8 mouse cellular contexts compared by ENCODE assay signal in the genomic region with DNA sequence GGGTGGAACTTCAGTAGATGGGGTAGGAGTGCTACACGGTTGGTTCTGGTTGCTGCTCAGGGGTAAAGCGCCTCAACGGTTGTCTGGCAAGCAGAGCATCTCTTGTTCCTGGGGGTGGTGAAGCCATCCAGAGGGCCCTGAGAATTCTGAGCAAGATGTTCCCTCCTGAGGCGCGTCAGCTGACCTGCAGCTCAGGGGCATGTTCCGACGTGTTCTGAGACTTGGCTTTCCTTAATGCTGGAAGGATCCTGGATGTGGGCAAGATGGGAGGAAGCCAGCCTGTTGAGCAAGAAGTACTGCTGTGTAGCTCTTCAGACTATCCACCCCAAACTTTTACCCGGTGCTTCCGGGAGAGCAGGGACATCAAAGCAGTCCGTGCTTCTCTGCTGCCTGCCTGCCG. TPM values are rescaled to one million over a fixed set of nuclear protein-coding genes. Genes with fewer than 3 reads are reported as not detected.
DNase-seq lines count a peak whose midpoint lies in the region; ATAC-seq and TF ChIP-seq lines count a peak whose summit lies in the region.

No protein-coding gene starts in this region.

- peak overlapping the region; percentile 34 for H3K4me2 ChIP-seq in heart, embryonic 13.5 days
- H3K4me2 ChIP-seq in hindbrain, postnatal 0 days (ENCODE audit: low read depth, low read length) = peak overlapping the region; percentile 29

- WGBS in heart, embryonic 13.5 days = 52% methylated on average over 11 of the region's 11 CpGs
- 36% methylated on average over 11 of the region's 11 CpGs for WGBS in hindbrain, postnatal 0 days

- no peaks in the 10 kb centered on the region for H3K27me3 ChIP-seq in heart, embryonic 13.5 days (replicated peaks)
- no peaks in the 10 kb centered on the region for H3K27me3 ChIP-seq in hindbrain, postnatal 0 days (ENCODE audit: insufficient read depth, low read length)

- ATAC-seq in heart, embryonic 13.5 days (ENCODE audit: extremely low read depth, insufficient number of reproducible peaks, low FRiP score, low TSS enrichment) = no peak
- no peak for ATAC-seq in hindbrain, postnatal 0 days

- no peak overlapping the region for H3K4me3 ChIP-seq in heart, embryonic 13.5 days
- no peak overlapping the region for H3K4me3 ChIP-seq in hindbrain, postnatal 0 days (ENCODE audit: low read length)

- TF ChIP-seq CTCF in hindbrain, postnatal 0 days (IDR thresholded peaks at IDR 0.05; ENCODE audit: low read depth) = no peak

- DNase-seq in heart, adult 8-10 months (ENCODE audit: low spot score) = no peak
- DNase-seq in CD4-positive, CD25-positive, alpha-beta regulatory T cell, adult 2 months (ENCODE audit: low read depth, low spot score) = peak; percentile 43
- peak; percentile 58 for DNase-seq in ZHBTc4 (ENCODE audit: low read depth, low spot score)
- no peak for DNase-seq in hindbrain, postnatal 0 days (ENCODE audit: low spot score)
- no peak for DNase-seq in retina, embryonic 14.5 days (ENCODE audit: low spot score)
- DNase-seq in left cerebral cortex, adult 18-20 months (ENCODE audit: low spot score in 2 of 2) = no peak
- no peak for DNase-seq in kidney, postnatal 14 days

- peaks cover 40% of the 10 kb centered on the region for H3K36me3 ChIP-seq in heart, embryonic 13.5 days
- peaks cover 6% of the 10 kb centered on the region; the same call in 1 of the 2 replicates for H3K36me3 ChIP-seq in hindbrain, postnatal 0 days (ENCODE audit: insufficient read depth, low read length)

- no peaks in the 10 kb centered on the region for H3K9me3 ChIP-seq in heart, embryonic 13.5 days
- no peaks in the 10 kb centered on the region for H3K9me3 ChIP-seq in hindbrain, postnatal 0 days (ENCODE audit: low read length)

- H3K4me1 ChIP-seq in heart, embryonic 13.5 days = peaks cover 94% of the 10 kb centered on the region
- peaks cover 29% of the 10 kb centered on the region for H3K4me1 ChIP-seq in hindbrain, postnatal 0 days (ENCODE audit: insufficient read depth, low read length)

- peak overlapping the region; percentile 45; the same call in 1 of the 2 replicates for H3K9ac ChIP-seq in heart, embryonic 13.5 days
- no peak overlapping the region for H3K9ac ChIP-seq in hindbrain, postnatal 0 days (replicated peaks; ENCODE audit: low read length)

- H3K27ac ChIP-seq in heart, embryonic 13.5 days (replicated peaks) = 0 out of 2 replicates have a peak overlapping the region, but pooled peaks have one; percentile 1
- H3K27ac ChIP-seq in hindbrain, postnatal 0 days = no peak overlapping the region

RNA-seq across cellular contexts. Expression of a gene that starts 6.2 kb away (rescaled TPM):
- polyA plus RNA-seq in heart, embryonic 13.5 days (2015; fragmentation: Nextera tagmentation; extraction: Ambion mirVana) = 17.5 and 21.1 TPM in 2 replicates
- 100 to 1,000 TPM in 3 of 4 experiments, 10 to 100 TPM in 1; 98.5 to 135 (median 109) TPM for total RNA-seq in heart, adult 8-10 months (2022)
- total RNA-seq in hindbrain, postnatal 0 days (2014; rRNA removed) = 172 and 189 TPM in 2 replicates
- polyA plus RNA-seq in hindbrain, postnatal 0 days (2015; fragmentation: Nextera tagmentation; extraction: Ambion mirVana) = 32.4 and 34.1 TPM in 2 replicates
- 10 to 100 TPM; 87.1 to 95.0 TPM for total RNA-seq in left cerebral cortex, adult 18-20 months (2021)

Comparison
In these comparisons a context has a peak if more than half of its experiments do, and no peak if none do; other contexts are left out.
1. DNase-seq: peak in CD4-positive, CD25-positive, alpha-beta regulatory T cell, adult 2 months (single experiment) and ZHBTc4 (single experiment); none in heart, adult 8-10 months (single experiment), hindbrain, postnatal 0 days (single experiment), retina, embryonic 14.5 days (single experiment), left cerebral cortex, adult 18-20 months (0 of 2) and kidney, postnatal 14 days (single experiment).